Mouse (Mus musculus) left cerebral cortex, postnatal 4 days (tissue): ENCODE data around the gene Dtymk. TPM values are rescaled to one million over a fixed set of nuclear protein-coding genes. Genes with fewer than 3 reads are reported as not detected.

Source experiments
- DNase-seq: peaks from one replicate; pipeline ENCODE4 v3.0.0-alpha.2; 2022
- intact Hi-C: fragments of 180-260 bp; cut with DNase I; formaldehyde crosslinking; loops from one replicate; pipeline ENCODE4 v1.15.1; 2025
- total RNA-seq, 2 experiments: library from RNA; stranded (reverse); gene quantifications; 2 replicates each; pipeline ENCODE4 v1.2.3; 2021

Dtymk gene
- total RNA-seq, 2 experiments from 2014 or later, result 80.5 to 91.2 TPM

DNA sequence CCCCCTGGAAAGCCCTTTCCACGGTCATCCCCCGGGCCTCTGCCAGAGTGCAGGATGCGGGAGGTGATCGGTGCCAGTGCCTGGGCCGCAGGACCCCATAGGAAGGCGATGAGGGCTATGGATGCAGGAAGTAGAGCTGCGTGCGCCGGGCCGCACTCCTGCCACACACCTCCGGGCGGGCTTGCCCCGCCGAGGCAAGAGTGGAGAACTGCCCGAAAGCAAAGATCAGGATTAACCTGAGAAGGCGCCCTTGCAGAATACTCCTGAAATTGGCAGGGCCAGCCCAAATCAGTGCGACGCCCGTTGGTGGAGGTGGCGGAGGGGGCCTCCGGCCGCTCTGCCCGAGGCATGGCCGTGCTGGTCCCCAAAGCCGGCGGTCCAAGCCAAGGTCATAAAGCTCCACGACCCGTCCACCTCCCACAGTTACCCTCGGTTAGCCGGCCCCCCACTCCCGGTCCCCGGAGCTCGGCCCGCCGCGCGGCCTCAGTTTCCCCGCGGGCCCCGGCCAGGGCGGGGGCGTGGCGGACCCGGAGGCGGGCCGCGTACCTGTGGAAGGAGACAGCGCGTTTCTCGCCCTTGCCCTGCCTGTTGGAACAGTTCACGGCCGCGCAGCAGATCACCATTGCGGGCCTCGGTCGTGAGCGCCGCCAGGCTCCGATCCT, 47.7 kb downstream of the Dtymk start:
- intact Hi-C loops, result no loop called here
- peak; percentile 36 for DNase-seq

DNA sequence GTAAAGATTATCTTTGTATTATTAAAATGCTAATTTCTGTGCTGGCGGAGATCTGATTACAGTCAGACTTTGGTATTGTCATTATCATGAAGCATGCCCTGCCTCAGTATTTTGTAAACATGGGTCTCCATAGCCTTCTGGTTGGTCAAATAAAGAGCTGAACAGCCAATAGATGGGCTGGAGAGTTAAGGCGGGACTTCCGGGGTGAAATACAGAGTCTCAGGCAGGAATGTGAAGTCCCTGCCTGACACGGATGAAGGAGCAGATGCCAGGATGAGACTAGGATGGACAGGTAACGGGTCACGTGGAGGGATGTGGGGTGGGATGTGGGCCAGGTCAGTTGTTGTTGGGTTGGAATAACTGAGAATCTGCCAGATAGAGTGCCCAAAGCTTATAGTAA, 50.4 kb downstream of the Dtymk start, which contains the start of gene Atg4b:
TSS of gene Atg4b (plus strand) at position 211 of the 400 bp plus-strand sequence.
- intact Hi-C loops, result no loop called here
- no peak for DNase-seq

DNA sequence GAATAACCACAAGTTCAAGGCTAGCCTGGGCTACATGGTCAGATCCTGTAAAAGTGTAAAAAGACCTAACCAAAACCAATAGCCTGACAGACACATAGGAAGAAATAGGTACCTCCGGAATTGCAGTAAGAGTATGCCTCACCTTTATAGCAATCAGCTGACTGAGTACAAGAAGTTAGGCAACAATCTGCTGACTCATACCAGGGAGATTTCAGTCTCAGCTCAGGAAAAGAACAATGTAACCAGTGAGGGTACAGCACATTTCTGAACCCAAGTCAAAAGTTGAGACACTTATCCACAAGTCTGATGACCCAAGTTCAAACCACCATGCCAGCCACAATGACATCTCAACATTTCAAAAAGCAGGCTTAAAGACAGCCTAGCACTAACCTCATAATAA, 53.2 kb downstream of the Dtymk start:
- intact Hi-C loops, result no loop called here
- DNase-seq, result no peak

DNA sequence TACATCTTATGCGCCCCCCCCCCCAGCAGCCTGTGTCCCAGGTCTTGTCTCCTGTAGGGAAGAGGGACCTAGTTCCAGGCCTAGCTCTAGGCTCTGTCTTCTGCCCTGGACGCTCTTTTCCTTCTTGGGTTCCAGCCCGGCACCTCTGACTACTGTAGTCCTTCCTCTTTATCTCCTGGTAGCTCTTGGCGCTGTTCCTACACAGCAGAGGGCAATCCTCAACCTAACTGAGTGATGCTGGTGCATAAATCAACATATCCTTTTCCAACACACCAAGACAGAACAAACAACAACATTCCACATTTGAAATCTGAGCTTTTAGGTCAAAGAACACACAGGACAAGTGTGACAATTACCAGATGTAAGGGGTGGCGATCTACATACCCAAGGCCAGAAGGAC, 55.6 kb downstream of the Dtymk start:
- no peak for DNase-seq
- intact Hi-C loops, result no loop called here

GRCm38 (mm10) chr1:93742910-93743309, 58.8 kb downstream of the Dtymk start:
- no peak for DNase-seq
- intact Hi-C loops, result no loop called here

Other genes starting within 250 kb of the Dtymk start
- gene Stk25, start 143.3 kb downstream of the Dtymk start, total RNA-seq, result 100 to 1,000 TPM; 352 to 377 TPM
- gene Bok, start 116.3 kb downstream of the Dtymk start, total RNA-seq, result 10 to 100 TPM; 45.0 to 48.7 TPM
- gene Atg4b, start 50.4 kb downstream of the Dtymk start, total RNA-seq, result 10 to 100 TPM; 85.1 to 89.7 TPM
- gene Thap4, start 47.1 kb downstream of the Dtymk start, total RNA-seq, result 10 to 100 TPM; 38.1 to 40.2 TPM
- 10 to 100 TPM in 1 of 2 experiments, 1 to 10 TPM in 1; 8.1 to 11.3 TPM for gene Ing5, start 2.0 kb upstream of the Dtymk start, total RNA-seq
- 10 to 100 TPM; 12.7 to 13.7 TPM for gene D2hgdh, start 23.0 kb upstream of the Dtymk start, total RNA-seq
- gene Gal3st2, start 59.4 kb upstream of the Dtymk start, total RNA-seq, result not detected
- under 1 TPM; 0.36 to 0.44 TPM for gene Gal3st2b, start 116.4 kb upstream of the Dtymk start, total RNA-seq
- gene Gal3st2c, start 188.6 kb upstream of the Dtymk start, total RNA-seq, result under 1 TPM in 1 of 2 experiments, not detected in 1; 0.04 TPM
- gene Neu4, start 218.5 kb upstream of the Dtymk start, total RNA-seq, result 1 to 10 TPM; 1.1 to 1.3 TPM